Mouse (Mus musculus) hindbrain, postnatal 0 days (tissue): ENCODE data around the gene Endov. TPM values are rescaled to one million over a fixed set of nuclear protein-coding genes. Genes with fewer than 3 reads are reported as not detected.

Experiments used
- ATAC-seq: fragments of 200-750 bp; cut with Nextera tagmentation; 2 replicates; pipeline ENCODE4 v1.8.0; 2017; ENCODE audit warnings: mild to moderate bottlenecking, moderate TSS enrichment, moderate library complexity
- DNase-seq: peaks from one replicate; pipeline ENCODE4 v3.0.0-alpha.2; 2015; ENCODE audit warnings: low spot score
- H3K27ac ChIP-seq: fragments of 300-500 bp; sonication (generic); 2 replicates; pipeline ENCODE4 v1.5.1; 2014; ENCODE audit warnings: mild to moderate bottlenecking
- H3K27me3 ChIP-seq: fragments of 300-500 bp; sonication (generic); 2 replicates; pipeline ENCODE4 v1.6.1; 2014; ENCODE audit warnings: low read length, mixed read lengths; ENCODE audit not compliant: insufficient read depth
- H3K36me3 ChIP-seq: fragments of 300-500 bp; sonication (generic); 2 replicates; pipeline ENCODE4 v1.6.1; 2014; ENCODE audit warnings: low read length, mixed read lengths; ENCODE audit not compliant: insufficient read depth
- H3K4me1 ChIP-seq: fragments of 300-500 bp; sonication (generic); 2 replicates; pipeline ENCODE4 v1.6.1; 2014; ENCODE audit warnings: antibody characterized with exemption, low read length, mixed read lengths; ENCODE audit not compliant: insufficient read depth
- H3K4me2 ChIP-seq: fragments of 300-500 bp; sonication (generic); 2 replicates; pipeline ENCODE4 v1.6.1; 2014; ENCODE audit warnings: low read depth, mild to moderate bottlenecking, low read length, moderate library complexity, mixed read lengths
- H3K4me3 ChIP-seq: fragments of 300-500 bp; sonication (generic); 2 replicates; pipeline ENCODE4 v1.5.1; 2014; ENCODE audit warnings: low read length
- H3K9ac ChIP-seq: fragments of 300-500 bp; sonication (generic); replicated peaks from 2 replicates; pipeline ENCODE4 v1.6.1; 2014; ENCODE audit warnings: mild to moderate bottlenecking, low read length, moderate library complexity, mixed read lengths
- H3K9me3 ChIP-seq: fragments of 300-500 bp; sonication (generic); 2 replicates; pipeline ENCODE4 v1.6.1; 2016; ENCODE audit warnings: low read length, mixed read lengths
- CTCF ChIP-seq: IDR thresholded peaks from 2 replicates; pipeline ENCODE4 v1.5.1; 2016; ENCODE audit warnings: antibody characterized with exemption, control low read depth, low read depth
- WGBS: fragments of 180-500 bp; shearing (Covaris S2); extraction: QIAGEN DNeasy Blood & Tissue Kit; methylation state at CpG from one replicate; pipeline ENCODE4 v1.1.7; 2014; 5-methylcytosine and 5-hydroxymethylcytosine counted together
- polyA plus RNA-seq: library from polyadenylated mRNA; unstranded; fragments of >200 nt; fragmentation: Nextera tagmentation; extraction: Ambion mirVana; gene quantifications from 2 replicates; pipeline ENCODE4 v1.2.1, GENCODE M21; 2015
- total RNA-seq: library from RNA; depleted of rRNA; stranded (reverse); fragments of >200 nt; gene quantifications from 2 replicates; pipeline ENCODE4 v1.2.3, GENCODE M21; 2014; rRNA removed

The Endov gene
- total and polyA plus RNA-seq, 2 experiments from 2014 or later: 12.8 to 39.9 TPM

- Histone ChIP-seq H3K27ac (no peak overlapping the region), H3K9me3 (no peaks in the 10 kb centered on the region), H3K4me3 (no peak overlapping the region), H3K4me2 (no peak overlapping the region), H3K9ac (no peak overlapping the region), H3K36me3 (no peaks in the 10 kb centered on the region), H3K27me3 (no peaks in the 10 kb centered on the region), H3K4me1 (peaks cover 29% of the 10 kb centered on the region)
- WGBS: 52% methylated on average over 9 of the region's 9 CpGs
- ATAC-seq (no peak), DNase-seq (peak; percentile 53)
- no peak for TF ChIP-seq CTCF
These were observed 62.0 kb downstream of the Endov start for GRCm38 (mm10) chr11:119552902-119553802.

GRCm38 (mm10) chr11:119554706-119555105, 63.6 kb downstream of the Endov start:
- DNase-seq: no peak
- ATAC-seq: no peak
- H3K36me3 ChIP-seq: no peaks in the 10 kb centered on the region
- H3K27ac ChIP-seq: no peak overlapping the region
- H3K27me3 ChIP-seq: no peaks in the 10 kb centered on the region
- TF ChIP-seq CTCF: no peak
- no peaks in the 10 kb centered on the region for H3K9me3 ChIP-seq
- H3K4me1 ChIP-seq: peaks cover 27% of the 10 kb centered on the region
- no peak overlapping the region for H3K4me3 ChIP-seq
- H3K4me2 ChIP-seq: no peak overlapping the region
- WGBS: 56% methylated on average over 7 of the region's 7 CpGs
- H3K9ac ChIP-seq: no peak overlapping the region

- no peak for TF ChIP-seq CTCF
- WGBS: 82% methylated on average over 7 of the region's 7 CpGs
- no peak overlapping the region for H3K27ac ChIP-seq
- H3K9ac ChIP-seq: no peak overlapping the region
- ATAC-seq (no peak), DNase-seq (no peak)
- no peaks in the 10 kb centered on the region for H3K27me3 ChIP-seq
- H3K36me3 ChIP-seq: no peaks in the 10 kb centered on the region
- no peak overlapping the region for H3K4me2 ChIP-seq
- H3K4me1 ChIP-seq: peaks cover 24% of the 10 kb centered on the region
- H3K9me3 ChIP-seq: no peaks in the 10 kb centered on the region
- H3K4me3 ChIP-seq: no peak overlapping the region
These were observed 64.0 kb downstream of the Endov start for GRCm38 (mm10) chr11:119555170-119555569.

- peaks cover 20% of the 10 kb centered on the region for H3K4me1 ChIP-seq
- H3K27me3 ChIP-seq: no peaks in the 10 kb centered on the region
- DNase-seq (no peak), ATAC-seq (peak; percentile 52; the same call in 1 of the 2 replicates)
- no peak overlapping the region for H3K4me3 ChIP-seq
- TF ChIP-seq CTCF: no peak
- no peaks in the 10 kb centered on the region for H3K9me3 ChIP-seq
- 13% methylated on average over 17 of the region's 17 CpGs for WGBS
- 0 out of 2 replicates have a peak overlapping the region, but pooled peaks have one; percentile 18 for H3K4me2 ChIP-seq
- no peaks in the 10 kb centered on the region for H3K36me3 ChIP-seq
- H3K9ac ChIP-seq: no peak overlapping the region
- H3K27ac ChIP-seq: peak overlapping the region; percentile 51
These were observed 67.1 kb downstream of the Endov start for GRCm38 (mm10) chr11:119557940-119558869.

- 10% methylated on average over 9 of the region's 9 CpGs for WGBS
- DNase-seq: no peak
- H3K4me2 ChIP-seq: no peak overlapping the region
- no peaks in the 10 kb centered on the region for H3K9me3 ChIP-seq
- peak overlapping the region; percentile 51; the same call in 1 of the 2 replicates for H3K27ac ChIP-seq
- H3K4me1 ChIP-seq: peaks cover 20% of the 10 kb centered on the region
- no peaks in the 10 kb centered on the region for H3K27me3 ChIP-seq
- no peak for TF ChIP-seq CTCF
- H3K36me3 ChIP-seq: no peaks in the 10 kb centered on the region
- peak; percentile 50; the same call in 1 of the 2 replicates for ATAC-seq
- H3K4me3 ChIP-seq: no peak overlapping the region
- no peak overlapping the region for H3K9ac ChIP-seq
These were observed 67.9 kb downstream of the Endov start for GRCm38 (mm10) chr11:119558870-119559610.

Other genes starting within 250 kb of the Endov start
- gene Gaa, start 223.5 kb upstream of the Endov start, total RNA-seq: 223 and 230 TPM in 2 replicates
- gene Gaa, start 223.5 kb upstream of the Endov start, polyA plus RNA-seq: 123 and 128 TPM in 2 replicates
- gene Eif4a3, start 191.3 kb upstream of the Endov start, total RNA-seq: 144 and 154 TPM in 2 replicates
- 248 and 258 TPM in 2 replicates for gene Eif4a3, start 191.3 kb upstream of the Endov start, polyA plus RNA-seq
- 1.7 and 1.9 TPM in 2 replicates for gene Card14, start 183.6 kb upstream of the Endov start, total RNA-seq
- 0.72 and 0.81 TPM in 2 replicates for gene Card14, start 183.6 kb upstream of the Endov start, polyA plus RNA-seq
- gene Sgsh, start 135.8 kb upstream of the Endov start, total RNA-seq: 4.8 and 8.5 TPM in 2 replicates
- 5.0 and 6.2 TPM in 2 replicates for gene Sgsh, start 135.8 kb upstream of the Endov start, polyA plus RNA-seq
- 6.7 and 9.6 TPM in 2 replicates for gene Slc26a11, start 135.8 kb upstream of the Endov start, total RNA-seq
- 5.4 and 5.7 TPM in 2 replicates for gene Slc26a11, start 135.8 kb upstream of the Endov start, polyA plus RNA-seq
- 8.7 and 9.0 TPM in 2 replicates for gene Rnf213, start 98.2 kb upstream of the Endov start, total RNA-seq
- gene Rnf213, start 98.2 kb upstream of the Endov start, polyA plus RNA-seq: 0.94 and 1.5 TPM in 2 replicates
- 27.0 and 29.0 TPM in 2 replicates for gene Nptx1, start 56.4 kb downstream of the Endov start, total RNA-seq
- 9.4 and 10.1 TPM in 2 replicates for gene Nptx1, start 56.4 kb downstream of the Endov start, polyA plus RNA-seq
- 60.8 and 69.0 TPM in 2 replicates for gene Rptor, start 111.6 kb downstream of the Endov start, total RNA-seq
- 8.6 and 8.7 TPM in 2 replicates for gene Rptor, start 111.6 kb downstream of the Endov start, polyA plus RNA-seq